Mouse (Mus musculus) colon, adult 2 months (tissue): ENCODE data around the gene 0610009B22Rik. TPM values are rescaled to one million over a fixed set of nuclear protein-coding genes. Genes with fewer than 3 reads are reported as not detected.

Source experiments
- polyA plus RNA-seq: library from polyadenylated mRNA; depleted of rRNA; stranded (reverse); fragments of >200 nt; gene quantifications from 2 replicates; pipeline ENCODE4 v1.2.3, GENCODE M21; 2012; rRNA removed

The 0610009B22Rik gene
- polyA plus RNA-seq: 8.6 and 8.8 TPM in 2 replicates

DNA sequence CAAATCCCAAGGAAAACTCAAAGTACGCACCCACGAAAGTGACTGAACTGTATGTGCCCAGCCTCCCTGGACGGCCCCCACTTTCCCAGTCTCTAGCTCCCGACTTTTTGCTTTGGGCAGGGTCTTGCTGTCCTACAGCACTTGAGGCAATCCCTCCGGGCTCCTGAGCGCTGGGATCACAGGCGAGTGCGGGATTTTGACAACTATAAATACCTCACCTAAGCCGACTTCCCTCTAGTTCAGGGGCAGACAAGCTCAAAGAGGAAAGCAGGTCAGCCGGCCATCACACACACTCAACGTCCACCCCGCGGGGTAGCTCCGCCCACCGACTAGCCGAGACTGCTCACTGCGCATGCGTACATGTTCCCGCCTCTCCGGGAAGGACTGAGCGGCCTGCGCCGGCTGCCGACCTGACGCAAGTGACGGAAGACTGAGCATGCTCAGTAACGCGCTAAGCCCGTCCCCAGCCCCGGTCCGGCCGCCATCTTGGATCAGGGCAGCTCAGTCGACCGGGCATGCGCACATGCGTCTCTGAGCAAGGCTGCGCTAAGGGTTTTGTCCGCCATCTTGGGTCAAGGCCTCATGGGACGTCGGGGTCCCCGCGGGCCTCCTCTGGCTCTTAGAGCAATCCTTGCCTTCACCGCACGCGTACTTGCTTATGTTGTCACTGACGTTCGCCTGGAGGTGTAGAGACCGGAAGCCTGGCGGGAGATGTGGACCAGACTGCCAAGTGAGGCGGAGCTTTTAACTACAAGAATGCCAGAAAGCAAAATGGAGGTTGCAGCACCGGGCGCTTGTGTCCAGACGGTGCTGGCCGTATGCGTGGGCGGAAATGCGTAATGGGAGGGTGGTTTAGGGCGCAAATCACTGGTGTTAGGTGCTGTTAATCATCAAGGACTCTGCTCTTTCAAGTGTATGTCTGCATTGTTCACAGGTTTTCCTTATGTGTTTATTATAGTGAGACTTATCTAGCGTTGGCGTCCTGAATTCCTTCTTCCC is at the start of gene 0610009B22Rik:
Gene 0610009B22Rik (minus strand): TSS at position 545 of the 999 bp plus-strand sequence.

DNA sequence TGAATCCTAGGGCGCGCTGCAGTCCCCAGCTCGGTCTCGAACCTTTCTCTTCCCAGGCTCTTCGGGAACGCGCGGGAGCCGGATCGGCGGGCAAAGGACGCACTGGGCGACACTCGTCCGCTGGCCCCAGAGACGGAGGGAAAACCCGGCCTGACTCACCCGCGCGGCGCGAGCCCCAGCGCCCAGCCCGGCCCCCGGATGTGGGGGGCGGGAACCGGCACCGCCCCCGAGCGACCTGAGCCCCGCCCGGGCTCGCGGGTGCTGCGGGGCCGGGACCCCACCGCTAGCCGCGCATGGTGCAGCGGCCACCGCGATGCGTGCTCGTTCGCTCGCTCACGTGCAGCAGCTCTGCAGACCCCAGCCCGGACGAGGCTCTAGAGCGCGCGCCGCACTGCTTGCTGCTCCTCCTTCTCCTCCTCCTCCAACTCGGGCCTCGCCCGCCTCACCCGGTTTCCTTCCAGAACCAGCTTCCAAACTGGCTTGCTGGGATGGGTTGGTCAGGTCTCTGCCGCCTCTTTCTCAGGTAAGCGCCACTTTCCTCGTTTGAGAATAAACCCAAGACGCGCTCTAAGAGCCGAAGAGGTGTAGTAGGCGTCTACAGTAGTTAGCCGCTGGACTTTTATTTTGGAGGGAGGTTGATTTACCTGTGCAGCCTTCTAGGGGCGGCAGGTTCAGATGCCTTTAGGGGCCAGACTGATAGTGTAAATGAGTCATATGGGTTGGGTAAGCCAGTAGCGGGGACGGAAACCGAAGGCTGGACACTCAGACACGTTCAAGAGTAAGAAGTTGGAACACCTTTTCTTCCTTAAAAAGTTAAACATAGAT is 37.8 kb downstream of the 0610009B22Rik start, which contains the start of the genes N4bp3 and D930048N14Rik:
Gene N4bp3 (minus strand): TSS at position 152 of the 825 bp plus-strand sequence.
Gene D930048N14Rik (plus strand): TSS at position 264 of the 825 bp plus-strand sequence.

DNA sequence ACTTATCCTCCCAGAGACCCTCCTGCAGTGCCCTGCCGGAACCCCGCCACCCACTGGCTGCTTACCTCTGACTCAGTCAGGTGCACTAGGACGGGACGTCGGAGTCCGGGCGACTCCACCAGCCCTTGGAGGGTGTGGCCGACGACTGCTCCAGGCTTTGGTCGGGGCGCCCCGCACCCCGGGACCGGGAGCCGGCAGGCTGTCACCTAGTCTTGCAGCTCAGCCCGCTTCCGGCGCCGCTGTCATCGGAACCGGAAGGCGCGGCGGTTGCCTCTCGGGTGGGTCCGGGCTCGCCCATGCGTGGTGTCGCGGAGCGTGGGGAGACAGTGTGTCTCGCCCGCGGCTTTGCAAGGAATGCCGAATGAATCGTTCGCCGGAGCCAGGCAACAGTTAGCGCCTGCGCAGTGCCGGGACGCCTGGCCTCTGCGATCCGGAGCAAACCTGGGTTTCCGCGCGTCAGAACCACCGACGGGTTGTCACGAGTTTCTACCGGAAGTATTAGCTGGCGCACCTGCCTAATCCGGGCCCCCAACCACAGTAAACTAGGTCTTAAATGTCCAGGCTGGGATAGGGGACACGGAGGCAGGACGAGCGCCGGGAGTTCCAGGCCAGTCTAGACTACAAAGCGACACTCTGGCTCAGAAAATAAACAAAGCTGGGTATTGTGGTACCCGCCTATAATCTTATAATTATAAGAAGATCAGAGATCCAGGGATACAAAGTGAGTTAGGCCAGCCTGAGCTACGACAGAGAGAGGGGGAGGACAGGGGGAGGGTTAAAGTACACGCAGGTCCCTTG is 53.0 kb downstream of the 0610009B22Rik start, which contains the start of gene Rmnd5b:
Gene Rmnd5b (minus strand): TSS at position 372 of the 798 bp plus-strand sequence.

Other genes starting within 250 kb of the 0610009B22Rik start
- gene Phykpl, start 104.1 kb downstream of the 0610009B22Rik start, polyA plus RNA-seq: 20.8 and 25.7 TPM in 2 replicates
- gene Hnrnpab, start 82.0 kb downstream of the 0610009B22Rik start, polyA plus RNA-seq: 331 and 402 TPM in 2 replicates
- 39.7 and 44.1 TPM in 2 replicates for gene Nhp2, start 69.1 kb downstream of the 0610009B22Rik start, polyA plus RNA-seq
- 69.8 and 84.0 TPM in 2 replicates for gene Rmnd5b, start 53.0 kb downstream of the 0610009B22Rik start, polyA plus RNA-seq
- gene N4bp3, start 38.0 kb downstream of the 0610009B22Rik start, polyA plus RNA-seq: 9.2 and 13.6 TPM in 2 replicates
- 7.1 and 8.8 TPM in 2 replicates for gene D930048N14Rik, start 37.9 kb downstream of the 0610009B22Rik start, polyA plus RNA-seq
- gene Sec24a, start 74.8 kb upstream of the 0610009B22Rik start, polyA plus RNA-seq: 20.5 and 23.7 TPM in 2 replicates
- gene Sar1b, start 74.8 kb upstream of the 0610009B22Rik start, polyA plus RNA-seq: 11.0 and 13.1 TPM in 2 replicates
- gene Jade2, start 168.8 kb upstream of the 0610009B22Rik start, polyA plus RNA-seq: 9.2 and 10.4 TPM in 2 replicates